16 mouse cellular contexts compared by ENCODE assay signal in the genomic region with DNA sequence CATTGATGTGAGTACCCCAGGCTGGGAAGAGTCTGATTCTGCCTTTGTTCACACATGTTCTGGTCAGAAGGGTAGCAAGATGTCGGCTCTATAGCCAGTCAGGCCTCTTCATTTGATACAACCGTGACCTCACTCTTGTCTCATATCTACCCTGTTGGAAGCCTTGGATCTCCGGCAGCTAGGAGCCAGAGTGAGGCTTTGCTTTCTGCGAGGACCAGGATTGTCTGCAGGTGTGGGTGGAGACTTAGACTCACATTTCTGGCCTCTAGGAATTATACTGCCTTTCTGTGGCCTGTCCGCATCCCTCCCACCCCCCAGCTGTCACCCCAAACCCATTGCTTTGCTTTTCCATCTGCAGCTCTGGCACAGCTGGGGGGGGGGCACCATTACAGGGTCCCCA. TPM values are rescaled to one million over a fixed set of nuclear protein-coding genes. Genes with fewer than 3 reads are reported as not detected.
A peak's percentile ranks its signal among the peaks of the same experiment; 100 is the strongest.
DNase-seq lines count a peak whose midpoint lies in the region; ATAC-seq and TF ChIP-seq lines count a peak whose summit lies in the region.
"Had no signal": no experiment of that assay in that cellular context is flagged by ENCODE, and none has a peak within 500 bp of the region (broad histone marks: within the 10 kb centered on the region; RNA-seq: fewer than 3 reads in every experiment).

No protein-coding gene starts in this region.

- WGBS in hindbrain, embryonic 10.5 days, result 58% methylated on average over 5 of the region's 5 CpGs
- WGBS in hindbrain, embryonic 11.5 days, result 57% methylated on average over 5 of the region's 5 CpGs
- WGBS in embryonic facial prominence, embryonic 13.5 days, result 46% methylated on average over 5 of the region's 5 CpGs
- 67% methylated on average over 5 of the region's 5 CpGs for WGBS in limb, embryonic 10.5 days

- no peak for ATAC-seq in hindbrain, embryonic 11.5 days (ENCODE audit: low FRiP score)
- ATAC-seq in embryonic facial prominence, embryonic 13.5 days (ENCODE audit: insufficient number of reproducible peaks, insufficient read depth, low FRiP score, low TSS enrichment, low read depth), result no peak

- H3K4me3 ChIP-seq in hindbrain, embryonic 10.5 days, result no peak overlapping the region
- H3K4me3 ChIP-seq in hindbrain, embryonic 11.5 days (ENCODE audit: low read depth, low read length), result no peak overlapping the region
- no peak overlapping the region for H3K4me3 ChIP-seq in ES-Bruce4 (ENCODE audit: low read depth, low read length)
- H3K4me3 ChIP-seq in embryonic facial prominence, embryonic 13.5 days, result no peak overlapping the region
- H3K4me3 ChIP-seq in limb, embryonic 10.5 days, result no peak overlapping the region
- H3K4me3 ChIP-seq: kidney, embryonic 15.5 days; left cerebral cortex, adult 2 months; liver, embryonic 13.5 days had no signal

- TF ChIP-seq EP300 in ES-Bruce4 (IDR thresholded peaks at IDR 0.05; ENCODE audit: insufficient read depth, low read depth, low read length), result 0 out of 2 replicates have a peak, but pooled peaks have one; percentile 4

- DNase-seq in hindbrain, embryonic 10.5 days (ENCODE audit: low spot score), result no peak
- DNase-seq in hindbrain, embryonic 11.5 days (ENCODE audit: low spot score), result no peak
- DNase-seq in limb, embryonic 10.5 days (ENCODE audit: low spot score), result no peak
- no peak for DNase-seq in gastrocnemius, postnatal 25 days
- DNase-seq in right cerebral cortex, adult 2 months (ENCODE audit: low spot score in 2 of 2), result no peak
- DNase-seq in spleen, postnatal 10 days (ENCODE audit: low spot score in 2 of 2), result no peak
- DNase-seq: adrenal gland, adult 2 months; cerebellum, adult 11-12 months; liver, embryonic 13.5 days; right cerebral cortex, postnatal 14 days had no signal

- peaks cover 37% of the 10 kb centered on the region for H3K4me1 ChIP-seq in hindbrain, embryonic 10.5 days (replicated peaks)
- H3K4me1 ChIP-seq in hindbrain, embryonic 11.5 days (replicated peaks; ENCODE audit: control insufficient read depth, insufficient read depth, low read length), result peaks cover 5% of the 10 kb centered on the region; the same call in 1 of the 2 replicates
- peaks cover 6% of the 10 kb centered on the region for H3K4me1 ChIP-seq in ES-Bruce4 (ENCODE audit: control insufficient read depth, insufficient read depth, low read length)
- H3K4me1 ChIP-seq in embryonic facial prominence, embryonic 13.5 days, result peaks cover 34% of the 10 kb centered on the region
- peaks cover 32% of the 10 kb centered on the region for H3K4me1 ChIP-seq in limb, embryonic 10.5 days

- H3K9ac ChIP-seq in hindbrain, embryonic 11.5 days (ENCODE audit: low read depth, low read length), result no peak overlapping the region
- H3K9ac ChIP-seq in ES-Bruce4 (ENCODE audit: low read depth, poor library complexity, severe bottlenecking), result 0 out of 2 replicates have a peak overlapping the region, but pooled peaks have one; percentile 25
- H3K9ac ChIP-seq in embryonic facial prominence, embryonic 13.5 days, result no peak overlapping the region
- H3K9ac ChIP-seq: kidney, embryonic 15.5 days; liver, embryonic 13.5 days had no signal

- TF ChIP-seq POLR2A in ES-Bruce4 (IDR thresholded peaks at IDR 0.05; ENCODE audit: insufficient read depth, low read length), result no peak

- H3K4me2 ChIP-seq in hindbrain, embryonic 11.5 days (replicated peaks; ENCODE audit: low read depth, low read length), result no peak overlapping the region
- peak overlapping the region; percentile 79 for H3K4me2 ChIP-seq in embryonic facial prominence, embryonic 13.5 days
- H3K4me2 ChIP-seq: kidney, embryonic 15.5 days; liver, embryonic 13.5 days had no signal

- no peak for TF ChIP-seq CTCF in ES-Bruce4 (IDR thresholded peaks at IDR 0.05; ENCODE audit: low read depth, low read length)

- peak overlapping the region; percentile 72 for H3K27ac ChIP-seq in hindbrain, embryonic 10.5 days
- no peak overlapping the region for H3K27ac ChIP-seq in hindbrain, embryonic 11.5 days (ENCODE audit: low read depth, low read length)
- peak overlapping the region; percentile 62 for H3K27ac ChIP-seq in ES-Bruce4 (ENCODE audit: insufficient read depth, low read length)
- H3K27ac ChIP-seq in embryonic facial prominence, embryonic 13.5 days, result peak overlapping the region; percentile 93
- peak overlapping the region; percentile 72; the same call in 1 of the 2 replicates for H3K27ac ChIP-seq in limb, embryonic 10.5 days
- H3K27ac ChIP-seq: kidney, embryonic 15.5 days; left cerebral cortex, adult 2 months; liver, embryonic 13.5 days had no signal

- H3K27me3 ChIP-seq in hindbrain, embryonic 10.5 days (ENCODE audit: insufficient read depth, poor library complexity, severe bottlenecking), result peaks cover 34% of the 10 kb centered on the region
- H3K27me3 ChIP-seq in hindbrain, embryonic 11.5 days (ENCODE audit: control insufficient read depth, insufficient read depth, low read length), result peaks cover 9% of the 10 kb centered on the region; the same call in 1 of the 2 replicates
- no peaks in the 10 kb centered on the region for H3K27me3 ChIP-seq in ES-Bruce4 (ENCODE audit: control insufficient read depth, insufficient read depth, low read length, poor library complexity, severe bottlenecking)
- peaks cover 31% of the 10 kb centered on the region for H3K27me3 ChIP-seq in embryonic facial prominence, embryonic 13.5 days
- peaks cover 39% of the 10 kb centered on the region for H3K27me3 ChIP-seq in limb, embryonic 10.5 days (ENCODE audit: low read depth, poor library complexity, severe bottlenecking)

- no peaks in the 10 kb centered on the region for H3K9me3 ChIP-seq in hindbrain, embryonic 10.5 days
- H3K9me3 ChIP-seq in hindbrain, embryonic 11.5 days (ENCODE audit: control insufficient read depth, low read length), result no peaks in the 10 kb centered on the region
- H3K9me3 ChIP-seq in ES-Bruce4 (replicated peaks; ENCODE audit: control insufficient read depth, insufficient read depth, low read length, poor library complexity, severe bottlenecking), result no peaks in the 10 kb centered on the region
- no peaks in the 10 kb centered on the region for H3K9me3 ChIP-seq in embryonic facial prominence, embryonic 13.5 days
- no peaks in the 10 kb centered on the region for H3K9me3 ChIP-seq in limb, embryonic 10.5 days (replicated peaks)
- H3K9me3 ChIP-seq: kidney, embryonic 15.5 days; liver, embryonic 13.5 days had no signal

- no peaks in the 10 kb centered on the region for H3K36me3 ChIP-seq in hindbrain, embryonic 10.5 days
- no peaks in the 10 kb centered on the region for H3K36me3 ChIP-seq in hindbrain, embryonic 11.5 days (ENCODE audit: control insufficient read depth, insufficient read depth, low read length)
- H3K36me3 ChIP-seq in ES-Bruce4 (ENCODE audit: control insufficient read depth, insufficient read depth, low read length, poor library complexity, severe bottlenecking), result no peaks in the 10 kb centered on the region
- peaks cover 12% of the 10 kb centered on the region for H3K36me3 ChIP-seq in embryonic facial prominence, embryonic 13.5 days
- no peaks in the 10 kb centered on the region for H3K36me3 ChIP-seq in limb, embryonic 10.5 days
- H3K36me3 ChIP-seq: kidney, embryonic 15.5 days; liver, embryonic 13.5 days had no signal

RNA-seq across cellular contexts. Expression of gene Col9a2, which starts 3.3 kb away (rescaled TPM):
- 6.4 and 6.5 TPM in 2 replicates for polyA plus RNA-seq in hindbrain, embryonic 10.5 days (2016; fragmentation: Nextera tagmentation; extraction: Ambion mirVana)
- polyA plus RNA-seq in hindbrain, embryonic 11.5 days (2014; fragmentation: Nextera tagmentation; extraction: Ambion mirVana), result 5.1 and 7.9 TPM in 2 replicates
- 5.8 and 6.9 TPM in 2 replicates for polyA plus RNA-seq in ES-Bruce4 (2011; ENCODE audit: insufficient read depth, insufficient read length, low read depth, missing spikeins)
- polyA plus RNA-seq in embryonic facial prominence, embryonic 13.5 days (2015; fragmentation: Nextera tagmentation; extraction: Ambion mirVana), result 56.1 and 57.5 TPM in 2 replicates
- 1.1 and 9.1 TPM in 2 replicates for polyA plus RNA-seq in limb, embryonic 10.5 days (2016; fragmentation: Nextera tagmentation; extraction: Ambion mirVana)
- total RNA-seq in gastrocnemius, postnatal 25 days (2021), result under 1 TPM; 0.40 to 0.41 TPM
- total RNA-seq: common myeloid progenitor, adult 5-6 weeks; megakaryocyte, adult 5-6 weeks had no signal

RNA-seq across cellular contexts. Expression of gene Smap2, which starts 25.4 kb away (rescaled TPM):
- polyA plus RNA-seq in hindbrain, embryonic 10.5 days (2016; fragmentation: Nextera tagmentation; extraction: Ambion mirVana), result 15.2 and 19.2 TPM in 2 replicates
- 20.4 and 21.9 TPM in 2 replicates for polyA plus RNA-seq in hindbrain, embryonic 11.5 days (2014; fragmentation: Nextera tagmentation; extraction: Ambion mirVana)
- 23.0 and 23.9 TPM in 2 replicates for polyA plus RNA-seq in ES-Bruce4 (2011; ENCODE audit: insufficient read depth, insufficient read length, low read depth, missing spikeins)
- 13.7 and 13.9 TPM in 2 replicates for polyA plus RNA-seq in embryonic facial prominence, embryonic 13.5 days (2015; fragmentation: Nextera tagmentation; extraction: Ambion mirVana)
- 14.2 and 14.3 TPM in 2 replicates for polyA plus RNA-seq in limb, embryonic 10.5 days (2016; fragmentation: Nextera tagmentation; extraction: Ambion mirVana)
- total RNA-seq in gastrocnemius, postnatal 25 days (2021), result 10 to 100 TPM; 14.5 to 15.9 TPM

RNA-seq across cellular contexts. Expression of gene Zmpste24, which starts 55.6 kb away (rescaled TPM):
- polyA plus RNA-seq in hindbrain, embryonic 10.5 days (2016; fragmentation: Nextera tagmentation; extraction: Ambion mirVana), result 27.9 and 29.6 TPM in 2 replicates
- 24.3 and 28.2 TPM in 2 replicates for polyA plus RNA-seq in hindbrain, embryonic 11.5 days (2014; fragmentation: Nextera tagmentation; extraction: Ambion mirVana)
- polyA plus RNA-seq in ES-Bruce4 (2011; ENCODE audit: insufficient read depth, insufficient read length, low read depth, missing spikeins), result 31.5 and 31.7 TPM in 2 replicates
- polyA plus RNA-seq in embryonic facial prominence, embryonic 13.5 days (2015; fragmentation: Nextera tagmentation; extraction: Ambion mirVana), result 22.0 and 27.0 TPM in 2 replicates
- polyA plus RNA-seq in limb, embryonic 10.5 days (2016; fragmentation: Nextera tagmentation; extraction: Ambion mirVana), result 26.3 and 26.4 TPM in 2 replicates
- total RNA-seq in gastrocnemius, postnatal 25 days (2021), result 10 to 100 TPM; 16.1 to 17.2 TPM
